Mouse (Mus musculus): ENCODE data around the gene Gm49383. TPM values are rescaled to one million over a fixed set of nuclear protein-coding genes. Genes with fewer than 3 reads are reported as not detected.

Gm49383 gene
- polyA plus RNA-seq (2014; fragmentation: Nextera tagmentation; extraction: Ambion mirVana), result 33.2 and 35.8 TPM in 2 replicates

DNA sequence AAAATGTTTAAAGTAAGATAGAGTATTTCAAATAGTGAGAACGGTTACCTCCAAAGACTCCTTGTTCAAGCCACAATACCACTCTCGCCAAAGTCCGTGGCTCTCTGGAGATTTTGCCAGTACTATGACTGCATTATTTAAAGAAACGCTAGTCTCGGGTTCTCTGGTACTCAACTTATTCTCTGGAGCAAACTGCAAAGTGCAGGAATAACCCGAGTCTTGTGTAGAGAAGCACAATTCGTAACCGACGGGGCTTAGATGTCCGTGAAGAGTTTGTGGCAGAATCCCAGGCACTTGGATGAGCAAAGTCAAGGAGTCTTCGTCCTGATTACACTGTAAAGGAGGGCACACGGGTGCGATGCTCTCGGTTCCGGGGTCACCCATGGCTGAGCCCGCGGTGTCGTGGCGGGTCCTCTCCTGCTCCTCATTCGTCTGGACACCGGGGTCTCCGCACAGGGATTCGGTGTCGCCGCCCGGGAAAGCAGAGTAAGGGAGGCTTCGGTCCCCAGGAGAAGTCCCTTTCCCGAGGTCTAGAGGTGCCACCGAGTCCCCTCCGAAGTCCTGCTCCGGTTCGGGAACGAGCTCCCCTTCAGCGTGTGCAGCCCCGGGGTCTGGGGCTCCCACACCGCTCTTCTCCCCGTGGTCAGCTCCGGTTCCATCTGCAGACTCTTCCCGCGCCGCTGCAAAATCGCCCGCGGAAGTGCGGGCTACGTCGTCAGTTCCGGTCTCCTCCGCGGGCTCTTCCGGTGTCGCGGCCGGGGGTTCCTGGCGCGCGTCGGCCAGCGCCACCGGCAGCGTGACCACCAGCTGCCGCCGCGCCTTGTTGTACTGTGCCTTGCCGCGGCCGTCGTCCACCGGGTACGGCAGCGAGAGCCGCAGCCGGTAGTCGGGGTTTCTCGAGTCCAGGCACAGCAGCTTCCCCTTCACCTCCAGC lies at the start of gene Gm49383:
TSS of gene Gm49383 (minus strand) at position 661 of the 934 bp plus-strand sequence.
- Histone ChIP-seq H3K9me3 (ENCODE audit: control insufficient read depth, low read length) (no peaks in the 10 kb centered on the region), H3K9ac (ENCODE audit: low read depth, low read length) (peak within 1 kb of the TSS; percentile 88), H3K4me3 (ENCODE audit: low read depth, low read length) (peak within 1 kb of the TSS; percentile 94), H3K36me3 (ENCODE audit: control insufficient read depth, insufficient read depth, low read length) (peaks cover 2% of the 10 kb centered on the region; the same call in 1 of the 2 replicates), H3K4me2 (replicated peaks; ENCODE audit: low read depth, low read length) (peak within 1 kb of the TSS; percentile 98), H3K27ac (ENCODE audit: low read depth, low read length) (peak within 1 kb of the TSS; percentile 89), H3K27me3 (ENCODE audit: control insufficient read depth, insufficient read depth, low read length) (no peaks in the 10 kb centered on the region), H3K4me1 (replicated peaks; ENCODE audit: control insufficient read depth, insufficient read depth, low read length) (0 out of 2 replicates have a peak, but pooled peaks cover 2% of the 10 kb centered on the region)
- DNase-seq (ENCODE audit: low spot score), result peak; percentile 90
- peak; percentile 85 for ATAC-seq (ENCODE audit: low FRiP score)
- WGBS, result under 1% methylated on average over 75 of the region's 75 CpGs

- no peaks in the 10 kb centered on the region for H3K36me3 ChIP-seq (ENCODE audit: control insufficient read depth, insufficient read depth, low read length)
- WGBS, result under 1% methylated on average over 53 of the region's 64 CpGs
- no peaks in the 10 kb centered on the region for H3K27me3 ChIP-seq (ENCODE audit: control insufficient read depth, insufficient read depth, low read length)
- peak overlapping the region; percentile 66 for H3K4me3 ChIP-seq (ENCODE audit: low read depth, low read length)
- H3K4me2 ChIP-seq (replicated peaks; ENCODE audit: low read depth, low read length), result peak overlapping the region; percentile 70
- peak overlapping the region; percentile 67 for H3K27ac ChIP-seq (ENCODE audit: low read depth, low read length)
- H3K9me3 ChIP-seq (ENCODE audit: control insufficient read depth, low read length), result no peaks in the 10 kb centered on the region
- peak overlapping the region; percentile 87 for H3K9ac ChIP-seq (ENCODE audit: low read depth, low read length)
- DNase-seq (ENCODE audit: low spot score), result peak; percentile 79
- no peaks in the 10 kb centered on the region for H3K4me1 ChIP-seq (replicated peaks; ENCODE audit: control insufficient read depth, insufficient read depth, low read length)
- ATAC-seq (ENCODE audit: low FRiP score), result peak; percentile 95
Measured at GRCm38 (mm10) chr12:69241771-69242431, 45.0 kb upstream of the Gm49383 start.

GRCm38 (mm10) chr12:69241405-69241770 lies 44.5 kb upstream of the Gm49383 start:
- 3% methylated on average over 3 of the region's 3 CpGs for WGBS
- Histone ChIP-seq H3K9me3 (ENCODE audit: control insufficient read depth, low read length) (no peaks in the 10 kb centered on the region), H3K4me3 (ENCODE audit: low read depth, low read length) (peak overlapping the region; percentile 66), H3K36me3 (ENCODE audit: control insufficient read depth, insufficient read depth, low read length) (no peaks in the 10 kb centered on the region), H3K27ac (ENCODE audit: low read depth, low read length) (peak overlapping the region; percentile 67), H3K27me3 (ENCODE audit: control insufficient read depth, insufficient read depth, low read length) (no peaks in the 10 kb centered on the region), H3K4me2 (replicated peaks; ENCODE audit: low read depth, low read length) (peak overlapping the region; percentile 70), H3K4me1 (replicated peaks; ENCODE audit: control insufficient read depth, insufficient read depth, low read length) (no peaks in the 10 kb centered on the region), H3K9ac (ENCODE audit: low read depth, low read length) (peak overlapping the region; percentile 87)
- DNase-seq (ENCODE audit: low spot score) (no peak), ATAC-seq (ENCODE audit: low FRiP score) (no peak)

- DNase-seq (ENCODE audit: low spot score) (no peak), ATAC-seq (ENCODE audit: low FRiP score) (no peak)
- Histone ChIP-seq H3K9me3 (ENCODE audit: control insufficient read depth, low read length) (no peaks in the 10 kb centered on the region), H3K36me3 (ENCODE audit: control insufficient read depth, insufficient read depth, low read length) (no peaks in the 10 kb centered on the region), H3K4me3 (ENCODE audit: low read depth, low read length) (peak within 1 kb of the TSS; percentile 66), H3K27ac (ENCODE audit: low read depth, low read length) (peak within 1 kb of the TSS; percentile 67), H3K9ac (ENCODE audit: low read depth, low read length) (peak within 1 kb of the TSS; percentile 87), H3K4me2 (replicated peaks; ENCODE audit: low read depth, low read length) (peak within 1 kb of the TSS; percentile 70), H3K27me3 (ENCODE audit: control insufficient read depth, insufficient read depth, low read length) (no peaks in the 10 kb centered on the region), H3K4me1 (replicated peaks; ENCODE audit: control insufficient read depth, insufficient read depth, low read length) (no peaks in the 10 kb centered on the region)
- WGBS, result 66% methylated on average over 6 of the region's 6 CpGs
Measured at GRCm38 (mm10) chr12:69240876-69241275, 44.0 kb upstream of the Gm49383 start, which contains the start of gene Klhdc1. Gene Klhdc1 (plus strand): TSS chr12:69241176.

DNA sequence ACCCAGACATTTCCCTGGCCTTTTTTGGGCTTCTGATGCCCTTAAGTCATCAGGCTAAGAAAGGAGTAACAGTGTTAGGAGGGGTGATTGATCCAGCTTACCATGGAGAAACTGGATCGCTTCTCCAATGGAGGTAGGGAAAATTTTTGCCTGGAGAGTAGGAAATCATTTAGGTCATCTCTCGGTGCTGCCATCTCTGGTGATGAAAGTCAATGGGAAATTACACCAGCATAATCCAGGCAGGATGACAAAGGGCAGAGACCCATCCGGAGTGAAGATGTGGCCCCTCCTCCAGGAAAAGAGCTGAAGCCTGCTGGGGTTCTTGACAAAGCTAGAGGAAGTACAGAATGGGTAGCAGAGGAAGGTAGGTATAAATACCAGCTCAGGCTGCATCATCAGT lies 41.4 kb upstream of the Gm49383 start:
- no peaks in the 10 kb centered on the region for H3K9me3 ChIP-seq (ENCODE audit: control insufficient read depth, low read length)
- H3K27ac ChIP-seq (ENCODE audit: low read depth, low read length), result no peak overlapping the region
- no peak overlapping the region for H3K4me3 ChIP-seq (ENCODE audit: low read depth, low read length)
- H3K9ac ChIP-seq (ENCODE audit: low read depth, low read length), result no peak overlapping the region
- 52% methylated on average over 3 of the region's 3 CpGs for WGBS
- H3K4me1 ChIP-seq (replicated peaks; ENCODE audit: control insufficient read depth, insufficient read depth, low read length), result no peaks in the 10 kb centered on the region
- ATAC-seq (ENCODE audit: low FRiP score), result no peak
- H3K4me2 ChIP-seq (replicated peaks; ENCODE audit: low read depth, low read length), result no peak overlapping the region
- no peaks in the 10 kb centered on the region for H3K36me3 ChIP-seq (ENCODE audit: control insufficient read depth, insufficient read depth, low read length)
- DNase-seq (ENCODE audit: low spot score), result no peak
- H3K27me3 ChIP-seq (ENCODE audit: control insufficient read depth, insufficient read depth, low read length), result no peaks in the 10 kb centered on the region

GRCm38 (mm10) chr12:69235782-69236181 lies 38.9 kb upstream of the Gm49383 start:
- H3K4me2 ChIP-seq (replicated peaks; ENCODE audit: low read depth, low read length), result no peak overlapping the region
- no peak overlapping the region for H3K27ac ChIP-seq (ENCODE audit: low read depth, low read length)
- H3K27me3 ChIP-seq (ENCODE audit: control insufficient read depth, insufficient read depth, low read length), result no peaks in the 10 kb centered on the region
- H3K36me3 ChIP-seq (ENCODE audit: control insufficient read depth, insufficient read depth, low read length), result no peaks in the 10 kb centered on the region
- H3K4me3 ChIP-seq (ENCODE audit: low read depth, low read length), result no peak overlapping the region
- ATAC-seq (ENCODE audit: low FRiP score), result no peak
- no peak overlapping the region for H3K9ac ChIP-seq (ENCODE audit: low read depth, low read length)
- H3K9me3 ChIP-seq (ENCODE audit: control insufficient read depth, low read length), result no peaks in the 10 kb centered on the region
- 84% methylated on average over 6 of the region's 6 CpGs for WGBS
- no peak for DNase-seq (ENCODE audit: low spot score)
- no peaks in the 10 kb centered on the region for H3K4me1 ChIP-seq (replicated peaks; ENCODE audit: control insufficient read depth, insufficient read depth, low read length)

DNA sequence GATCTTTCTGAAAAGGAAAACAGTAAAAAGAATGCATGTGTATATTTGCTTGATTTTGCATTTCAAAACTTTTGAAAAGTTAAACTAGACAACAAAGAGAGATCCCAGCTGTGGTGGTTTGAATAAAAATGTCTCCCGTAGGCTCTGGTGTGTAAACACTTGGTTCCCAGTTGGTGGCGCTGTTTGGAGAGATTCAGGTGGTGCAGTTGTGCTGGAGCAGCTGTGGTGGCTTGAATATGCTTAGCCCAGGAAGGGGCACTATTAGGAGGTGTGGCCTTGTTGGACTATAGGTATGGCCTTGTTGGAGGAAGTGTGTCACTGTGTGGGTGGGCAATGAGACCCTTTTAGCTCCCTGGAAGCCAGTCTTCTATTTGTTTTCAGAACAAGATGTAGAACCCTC lies 32.3 kb upstream of the Gm49383 start:
- H3K4me2 ChIP-seq (replicated peaks; ENCODE audit: low read depth, low read length), result no peak overlapping the region
- no peak for ATAC-seq (ENCODE audit: low FRiP score)
- no peaks in the 10 kb centered on the region for H3K36me3 ChIP-seq (ENCODE audit: control insufficient read depth, insufficient read depth, low read length)
- H3K4me1 ChIP-seq (replicated peaks; ENCODE audit: control insufficient read depth, insufficient read depth, low read length), result no peaks in the 10 kb centered on the region
- no peak overlapping the region for H3K9ac ChIP-seq (ENCODE audit: low read depth, low read length)
- no peak overlapping the region for H3K27ac ChIP-seq (ENCODE audit: low read depth, low read length)
- no peak overlapping the region for H3K4me3 ChIP-seq (ENCODE audit: low read depth, low read length)
- WGBS, result 69% methylated on average over 2 of the region's 2 CpGs
- no peak for DNase-seq (ENCODE audit: low spot score)
- H3K27me3 ChIP-seq (ENCODE audit: control insufficient read depth, insufficient read depth, low read length), result no peaks in the 10 kb centered on the region
- no peaks in the 10 kb centered on the region for H3K9me3 ChIP-seq (ENCODE audit: control insufficient read depth, low read length)

GRCm38 (mm10) chr12:69227776-69228466 lies 31.0 kb upstream of the Gm49383 start, which contains the start of gene Pole2:
Gene Pole2 (minus strand): TSS chr12:69228195.
- DNase-seq (ENCODE audit: low spot score) (peak; percentile 88), ATAC-seq (ENCODE audit: low FRiP score) (peak; percentile 94)
- Histone ChIP-seq H3K9me3 (ENCODE audit: control insufficient read depth, low read length) (no peaks in the 10 kb centered on the region), H3K4me2 (replicated peaks; ENCODE audit: low read depth, low read length) (peak within 1 kb of the TSS; percentile 43), H3K36me3 (ENCODE audit: control insufficient read depth, insufficient read depth, low read length) (no peaks in the 10 kb centered on the region), H3K9ac (ENCODE audit: low read depth, low read length) (peak within 1 kb of the TSS; percentile 58), H3K27ac (ENCODE audit: low read depth, low read length) (no peak within 1 kb of the TSS), H3K4me1 (replicated peaks; ENCODE audit: control insufficient read depth, insufficient read depth, low read length) (no peaks in the 10 kb centered on the region), H3K27me3 (ENCODE audit: control insufficient read depth, insufficient read depth, low read length) (no peaks in the 10 kb centered on the region), H3K4me3 (ENCODE audit: low read depth, low read length) (peak within 1 kb of the TSS; percentile 56)
- WGBS, result under 1% methylated on average over 32 of the region's 37 CpGs

All from hindbrain, embryonic 11.5 days (tissue).